Mouse (Mus musculus): Measurements from ENCODE around the gene Plppr3.

- no peak for TF ChIP-seq GATA1 (IDR thresholded peaks at IDR 0.05; ENCODE audit: low read length)
- TF ChIP-seq TAL1 (IDR thresholded peaks at IDR 0.05; ENCODE audit: low read length): no peak
These were observed 6.3 kb upstream of the Plppr3 start for GRCm38 (mm10) chr10:79880721-79881120.

Measured in erythroblast, embryonic 14.5 days (primary cell).